Mouse (Mus musculus) liver, postnatal 0 days (tissue): ENCODE results near the gene Slc35d1.

Experiments
- CTCF ChIP-seq: sonication (generic); IDR thresholded peaks from 2 replicates; pipeline ENCODE4 v1.5.1; 2016; ENCODE audit warnings: antibody characterized with exemption, low read depth
- EP300 ChIP-seq: IDR thresholded peaks from 2 replicates; pipeline ENCODE4 v1.6.1; 2016; ENCODE audit warnings: antibody characterized with exemption, low read depth, mild to moderate bottlenecking

DNA sequence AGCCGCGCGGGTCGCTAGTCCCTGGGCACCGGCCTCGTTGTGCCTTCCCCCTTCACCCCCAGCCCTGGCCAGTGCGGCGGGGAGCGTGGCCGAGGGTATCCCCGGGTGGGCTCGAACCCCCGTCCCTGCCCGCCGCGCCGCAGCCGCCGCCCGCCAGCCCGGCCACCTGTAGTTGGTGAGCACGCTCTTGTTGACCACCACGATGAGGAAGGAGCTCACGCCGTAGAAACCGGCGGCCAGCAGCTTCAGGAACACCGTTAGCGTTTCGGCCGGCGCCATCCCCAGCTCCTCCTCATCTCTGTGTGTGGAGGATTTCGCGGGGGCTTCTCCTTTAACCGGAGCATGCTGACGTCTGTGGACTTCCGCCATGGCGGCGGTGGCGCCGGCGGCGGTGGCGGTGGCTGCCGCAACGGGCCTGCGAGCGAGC is 453 bp downstream of the Slc35d1 start:
- TF ChIP-seq CTCF = no peak
- TF ChIP-seq EP300 = no peak
